Mouse (Mus musculus): ENCODE results near the gene Clip1. TPM values are rescaled to one million over a fixed set of nuclear protein-coding genes. Genes with fewer than 3 reads are reported as not detected.

Gene Clip1
- polyA plus RNA-seq, 1 experiment from 2014 or later, result 35.7 TPM

DNA sequence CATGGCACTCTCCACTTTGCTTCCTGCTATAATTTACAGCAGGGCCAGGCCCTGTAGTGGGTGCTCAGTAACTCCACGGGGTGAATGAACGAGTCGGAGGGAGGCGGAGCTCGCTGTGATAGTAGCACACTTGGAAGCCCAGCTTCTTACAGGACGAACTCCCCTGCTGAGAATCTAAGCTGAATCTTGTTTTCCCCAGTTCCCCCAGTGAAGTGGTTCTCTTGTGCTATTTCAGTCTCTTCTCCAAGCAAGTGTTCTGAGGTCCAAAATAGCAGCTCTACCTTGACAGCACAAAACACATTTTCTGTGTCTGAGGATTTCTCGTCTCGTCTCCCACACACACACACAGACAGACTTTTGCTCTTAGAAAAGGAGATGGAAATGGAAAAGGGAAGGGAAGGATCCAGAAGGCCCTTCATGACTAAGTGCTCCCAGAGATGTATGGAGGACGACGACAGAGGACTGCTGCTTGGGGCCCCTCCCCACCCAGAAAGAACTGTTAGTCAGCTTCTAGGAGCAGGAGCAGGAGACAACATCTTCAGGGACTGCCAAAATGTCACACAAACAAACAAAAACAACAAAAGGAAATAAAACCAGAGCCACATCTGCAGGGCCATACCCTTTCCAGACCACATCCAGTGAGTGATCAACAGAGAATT lies 90.7 kb downstream of the Clip1 start:
- Histone ChIP-seq H3K4me2 (ENCODE audit: low read depth, low read length) (no peak overlapping the region), H3K27me3 (ENCODE audit: control insufficient read depth, insufficient read depth, low read depth, low read length) (no peaks in the 10 kb centered on the region), H3K27ac (ENCODE audit: low read length) (no peak overlapping the region), H3K4me1 (replicated peaks; ENCODE audit: control insufficient read depth, insufficient read depth, low read length) (no peaks in the 10 kb centered on the region), H3K4me3 (ENCODE audit: low read length) (no peak overlapping the region), H3K9ac (ENCODE audit: low read length) (no peak overlapping the region), H3K9me3 (ENCODE audit: control insufficient read depth, low read length) (no peaks in the 10 kb centered on the region), H3K36me3 (ENCODE audit: control insufficient read depth, insufficient read depth, low read length) (peaks cover 9% of the 10 kb centered on the region)
- 79% methylated on average over 10 of the region's 10 CpGs for whole genome bisulfite sequencing
- ATAC-seq (ENCODE audit: low read depth), result no peak

DNA sequence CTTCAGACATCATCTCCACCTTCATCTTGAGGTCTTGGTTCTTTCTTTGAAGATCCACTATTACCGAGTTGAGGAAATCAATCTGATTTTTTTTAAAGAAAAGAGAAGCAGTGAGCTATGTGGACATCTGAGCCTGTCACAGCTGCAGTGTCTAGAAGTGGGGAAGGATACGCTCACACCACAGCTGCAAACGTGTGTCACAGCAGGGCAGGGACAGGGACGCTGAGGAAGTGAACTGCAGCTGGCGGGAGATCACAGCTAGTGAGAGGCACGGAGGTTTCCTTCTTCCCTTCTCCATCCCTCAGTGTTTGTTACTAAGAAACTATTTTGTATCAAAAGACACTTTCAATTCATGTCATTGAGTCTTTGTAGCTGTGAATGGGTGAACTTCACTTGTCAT lies 104.4 kb downstream of the Clip1 start:
- Histone ChIP-seq H3K4me1 (replicated peaks; ENCODE audit: control insufficient read depth, insufficient read depth, low read length) (no peaks in the 10 kb centered on the region), H3K4me2 (ENCODE audit: low read depth, low read length) (no peak overlapping the region), H3K9ac (ENCODE audit: low read length) (no peak overlapping the region), H3K27ac (ENCODE audit: low read length) (no peak overlapping the region), H3K9me3 (ENCODE audit: control insufficient read depth, low read length) (no peaks in the 10 kb centered on the region), H3K27me3 (ENCODE audit: control insufficient read depth, insufficient read depth, low read depth, low read length) (no peaks in the 10 kb centered on the region), H3K4me3 (ENCODE audit: low read length) (no peak overlapping the region), H3K36me3 (ENCODE audit: control insufficient read depth, insufficient read depth, low read length) (peaks cover 19% of the 10 kb centered on the region)
- 83% methylated on average over 6 of the region's 6 CpGs for WGBS
- ATAC-seq (ENCODE audit: low read depth), result no peak

DNA sequence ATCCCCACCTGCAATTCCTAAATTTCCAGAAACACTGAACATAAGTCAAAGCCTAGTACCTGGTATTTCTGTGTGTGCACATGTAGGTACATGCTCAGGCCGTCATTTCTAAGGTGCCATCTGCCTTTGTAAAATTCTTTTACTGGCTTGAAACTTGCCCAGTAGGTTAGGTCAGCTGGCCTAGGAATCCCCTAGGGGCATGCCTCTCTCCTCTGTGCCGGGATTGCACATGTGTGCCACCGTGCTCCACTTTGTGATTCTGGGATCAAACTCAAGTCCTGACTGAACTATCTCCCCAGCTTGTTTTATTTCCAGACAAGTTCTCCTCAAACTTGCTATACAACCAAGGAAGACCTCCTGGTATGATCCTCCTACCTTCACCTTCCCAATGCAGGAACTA lies 107.7 kb downstream of the Clip1 start:
- Histone ChIP-seq H3K27me3 (ENCODE audit: control insufficient read depth, insufficient read depth, low read depth, low read length) (no peaks in the 10 kb centered on the region), H3K27ac (ENCODE audit: low read length) (no peak overlapping the region), H3K9ac (ENCODE audit: low read length) (no peak overlapping the region), H3K4me1 (replicated peaks; ENCODE audit: control insufficient read depth, insufficient read depth, low read length) (peaks cover 4% of the 10 kb centered on the region; the same call in 1 of the 2 replicates), H3K36me3 (ENCODE audit: control insufficient read depth, insufficient read depth, low read length) (peaks cover 11% of the 10 kb centered on the region), H3K9me3 (ENCODE audit: control insufficient read depth, low read length) (no peaks in the 10 kb centered on the region), H3K4me2 (ENCODE audit: low read depth, low read length) (no peak overlapping the region), H3K4me3 (ENCODE audit: low read length) (no peak overlapping the region)
- no peak for ATAC-seq (ENCODE audit: low read depth)
- 87% methylated on average over 3 of the region's 3 CpGs for WGBS

DNA sequence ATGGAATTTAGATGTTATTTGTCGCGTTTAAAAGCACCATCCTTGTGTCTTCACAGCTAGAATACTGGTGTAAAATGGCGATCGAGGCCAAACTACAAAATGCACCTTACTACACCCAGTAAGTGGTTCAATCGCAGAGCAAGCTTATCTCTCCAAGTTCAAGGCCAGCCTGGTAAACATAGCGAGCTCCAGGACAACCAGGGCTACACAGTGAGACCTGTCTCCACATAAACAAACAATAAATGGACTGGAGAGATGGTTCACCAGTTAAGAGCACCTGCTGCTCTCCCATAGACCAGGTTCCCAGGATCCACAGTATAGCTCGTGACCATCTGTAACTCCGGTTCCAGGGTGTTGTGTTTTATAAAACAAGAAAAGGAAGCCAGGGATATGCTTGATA lies 111.1 kb downstream of the Clip1 start:
- Histone ChIP-seq H3K27ac (ENCODE audit: low read length) (no peak overlapping the region), H3K4me2 (ENCODE audit: low read depth, low read length) (peak overlapping the region; percentile 96), H3K36me3 (ENCODE audit: control insufficient read depth, insufficient read depth, low read length) (peaks cover 7% of the 10 kb centered on the region), H3K4me3 (ENCODE audit: low read length) (peak overlapping the region; percentile 92), H3K4me1 (replicated peaks; ENCODE audit: control insufficient read depth, insufficient read depth, low read length) (peaks cover 6% of the 10 kb centered on the region; the same call in 1 of the 2 replicates), H3K27me3 (ENCODE audit: control insufficient read depth, insufficient read depth, low read depth, low read length) (no peaks in the 10 kb centered on the region), H3K9me3 (ENCODE audit: control insufficient read depth, low read length) (no peaks in the 10 kb centered on the region), H3K9ac (ENCODE audit: low read length) (no peak overlapping the region)
- ATAC-seq (ENCODE audit: low read depth), result peak; percentile 29
- 59% methylated on average over 8 of the region's 8 CpGs for WGBS

DNA sequence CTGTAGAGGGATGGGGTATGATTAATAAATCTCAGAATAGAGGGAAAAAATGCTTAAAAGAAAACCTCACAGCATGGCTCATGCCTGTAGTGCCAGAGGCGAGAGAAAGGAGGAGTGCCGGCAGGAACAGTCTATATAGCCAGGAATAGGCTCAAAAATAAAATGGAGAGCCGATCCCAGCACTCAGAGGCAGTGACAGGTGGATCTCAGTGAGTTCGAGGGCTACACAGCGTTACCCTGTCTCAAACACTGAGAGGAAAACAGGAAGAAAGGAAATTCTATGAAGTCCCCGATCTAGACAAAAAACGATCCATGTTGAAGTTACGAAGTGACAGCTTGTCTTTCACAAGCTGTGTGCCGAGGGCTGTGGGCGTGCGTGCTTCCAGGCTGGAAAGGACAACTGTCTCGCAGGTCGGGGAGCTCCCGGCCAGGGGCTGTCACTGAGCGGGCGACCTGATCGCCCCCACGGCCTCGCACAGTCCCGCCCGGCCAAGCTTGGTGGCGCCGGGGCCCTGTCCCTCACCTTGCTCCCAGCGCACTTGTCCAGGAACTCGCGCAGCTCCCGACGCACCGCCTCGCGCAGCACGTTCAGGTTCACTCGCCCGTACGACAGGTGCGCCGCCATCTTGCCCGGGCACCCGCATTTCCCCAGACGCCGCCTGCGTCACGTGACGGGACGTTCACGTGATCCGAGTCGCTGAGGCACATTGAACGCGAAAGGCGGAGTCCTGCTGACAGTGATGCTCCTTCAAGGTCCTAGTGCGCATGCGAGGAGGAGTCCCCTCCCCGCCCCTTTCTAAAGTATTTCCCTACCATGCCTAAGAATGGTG lies 111.8 kb downstream of the Clip1 start, which contains the start of gene Vps33a:
TSS of gene Vps33a (minus strand) at position 682 of the 830 bp plus-strand sequence.
- Histone ChIP-seq H3K4me3 (ENCODE audit: low read length) (peak within 1 kb of the TSS; percentile 92), H3K4me1 (replicated peaks; ENCODE audit: control insufficient read depth, insufficient read depth, low read length) (peaks cover 6% of the 10 kb centered on the region; the same call in 1 of the 2 replicates), H3K4me2 (ENCODE audit: low read depth, low read length) (peak within 1 kb of the TSS; percentile 96), H3K27ac (ENCODE audit: low read length) (peak within 1 kb of the TSS; percentile 65), H3K27me3 (ENCODE audit: control insufficient read depth, insufficient read depth, low read depth, low read length) (no peaks in the 10 kb centered on the region), H3K9me3 (ENCODE audit: control insufficient read depth, low read length) (no peaks in the 10 kb centered on the region), H3K36me3 (ENCODE audit: control insufficient read depth, insufficient read depth, low read length) (peaks cover 7% of the 10 kb centered on the region), H3K9ac (ENCODE audit: low read length) (peak within 1 kb of the TSS; percentile 86)
- ATAC-seq (ENCODE audit: low read depth), result peak; percentile 97
- WGBS, result under 1% methylated on average over 54 of the region's 54 CpGs

DNA sequence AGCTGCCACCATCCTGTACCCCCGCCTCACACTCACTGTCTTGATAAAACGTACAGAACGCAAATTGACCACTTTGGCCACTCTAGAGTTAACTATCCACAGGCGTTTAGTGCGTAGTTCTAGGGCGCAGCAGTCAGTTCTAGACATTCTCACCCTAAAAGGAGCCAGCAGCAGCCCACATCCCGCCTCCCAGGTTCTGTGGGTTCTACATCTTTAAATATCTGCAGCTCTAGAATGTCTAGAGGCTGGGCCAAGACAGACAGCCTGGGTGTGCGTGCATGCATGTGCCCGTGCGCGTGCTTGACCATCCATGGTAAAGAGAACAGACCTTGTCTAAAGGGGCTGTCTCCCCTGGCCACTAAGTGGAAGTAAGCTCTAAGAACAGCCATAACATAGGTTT lies 123.3 kb downstream of the Clip1 start:
- no peak for ATAC-seq (ENCODE audit: low read depth)
- H3K27ac ChIP-seq (ENCODE audit: low read length), result no peak overlapping the region
- H3K4me1 ChIP-seq (replicated peaks; ENCODE audit: control insufficient read depth, insufficient read depth, low read length), result no peaks in the 10 kb centered on the region
- H3K9ac ChIP-seq (ENCODE audit: low read length), result no peak overlapping the region
- H3K4me2 ChIP-seq (ENCODE audit: low read depth, low read length), result no peak overlapping the region
- no peaks in the 10 kb centered on the region for H3K27me3 ChIP-seq (ENCODE audit: control insufficient read depth, insufficient read depth, low read depth, low read length)
- 91% methylated on average over 11 of the region's 11 CpGs for WGBS
- no peak overlapping the region for H3K4me3 ChIP-seq (ENCODE audit: low read length)
- no peaks in the 10 kb centered on the region for H3K9me3 ChIP-seq (ENCODE audit: control insufficient read depth, low read length)
- H3K36me3 ChIP-seq (ENCODE audit: control insufficient read depth, insufficient read depth, low read length), result peaks cover 23% of the 10 kb centered on the region

DNA sequence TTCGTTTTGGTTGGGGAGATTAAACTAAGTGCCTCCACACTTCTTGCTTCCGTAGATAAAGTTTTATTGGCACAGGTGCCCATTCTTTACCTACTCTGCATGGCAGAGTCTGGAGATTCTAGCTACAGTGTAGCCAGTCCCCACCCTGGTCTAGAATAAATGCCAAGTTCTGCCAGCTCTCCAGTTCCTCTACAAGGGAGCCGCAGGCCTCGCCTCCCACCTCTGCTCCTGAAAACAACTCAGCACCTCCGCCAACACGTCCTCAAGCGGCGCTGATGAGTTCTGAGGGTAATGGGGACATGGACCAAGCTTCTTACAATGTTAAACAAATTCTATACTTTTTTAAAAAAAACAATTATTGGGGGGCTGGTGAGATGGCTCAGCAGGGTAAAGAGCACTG lies 124.8 kb downstream of the Clip1 start:
- no peak for ATAC-seq (ENCODE audit: low read depth)
- Histone ChIP-seq H3K27ac (ENCODE audit: low read length) (no peak overlapping the region), H3K4me1 (replicated peaks; ENCODE audit: control insufficient read depth, insufficient read depth, low read length) (no peaks in the 10 kb centered on the region), H3K9ac (ENCODE audit: low read length) (no peak overlapping the region), H3K27me3 (ENCODE audit: control insufficient read depth, insufficient read depth, low read depth, low read length) (no peaks in the 10 kb centered on the region), H3K36me3 (ENCODE audit: control insufficient read depth, insufficient read depth, low read length) (peaks cover 17% of the 10 kb centered on the region), H3K4me2 (ENCODE audit: low read depth, low read length) (no peak overlapping the region), H3K4me3 (ENCODE audit: low read length) (no peak overlapping the region), H3K9me3 (ENCODE audit: control insufficient read depth, low read length) (no peaks in the 10 kb centered on the region)
- WGBS, result 89% methylated on average over 8 of the region's 8 CpGs

DNA sequence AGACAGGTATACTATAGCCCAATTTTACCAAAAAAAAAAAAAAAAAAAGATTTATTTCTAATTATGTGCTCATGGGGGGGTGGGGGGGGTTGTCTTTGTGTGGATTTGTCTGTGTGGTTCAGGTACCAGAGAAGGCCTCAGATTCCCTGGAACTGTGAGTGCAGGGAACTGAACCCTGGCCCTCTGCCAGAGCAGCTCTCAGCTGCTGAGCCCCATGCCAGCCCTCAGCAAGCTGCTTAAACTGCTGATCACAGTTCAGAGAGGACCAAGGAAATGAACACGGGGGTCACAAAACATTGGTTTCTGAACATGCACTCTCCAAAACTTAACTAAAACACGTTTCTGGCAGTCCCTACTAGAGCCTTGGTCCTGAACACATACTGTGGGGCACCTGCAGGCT lies 128.0 kb downstream of the Clip1 start:
- no peak for ATAC-seq (ENCODE audit: low read depth)
- H3K27me3 ChIP-seq (ENCODE audit: control insufficient read depth, insufficient read depth, low read depth, low read length), result no peaks in the 10 kb centered on the region
- WGBS, result 58% methylated on average over 2 of the region's 2 CpGs
- no peak overlapping the region for H3K27ac ChIP-seq (ENCODE audit: low read length)
- H3K4me1 ChIP-seq (replicated peaks; ENCODE audit: control insufficient read depth, insufficient read depth, low read length), result no peaks in the 10 kb centered on the region
- H3K36me3 ChIP-seq (ENCODE audit: control insufficient read depth, insufficient read depth, low read length), result peaks cover 14% of the 10 kb centered on the region
- no peaks in the 10 kb centered on the region for H3K9me3 ChIP-seq (ENCODE audit: control insufficient read depth, low read length)
- H3K9ac ChIP-seq (ENCODE audit: low read length), result no peak overlapping the region
- H3K4me2 ChIP-seq (ENCODE audit: low read depth, low read length), result no peak overlapping the region
- no peak overlapping the region for H3K4me3 ChIP-seq (ENCODE audit: low read length)

DNA sequence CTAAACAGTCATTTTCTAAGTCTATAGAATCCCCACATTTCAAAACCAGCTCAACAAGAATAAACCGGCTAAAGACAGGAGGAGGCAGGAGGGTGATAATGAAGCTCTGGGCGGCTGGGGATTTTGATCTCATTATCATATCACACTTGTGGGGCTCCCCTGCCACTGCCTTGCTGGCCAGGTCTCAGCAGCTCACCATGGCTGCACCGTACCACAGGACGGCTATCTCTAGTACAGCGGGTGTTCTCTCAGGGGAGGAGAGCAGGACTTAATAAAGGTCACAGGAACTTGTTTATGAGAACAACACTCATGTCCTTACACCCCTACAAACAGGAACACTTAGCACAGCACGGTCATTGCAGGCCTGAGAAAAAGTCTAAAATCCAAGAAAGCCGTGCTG lies 128.7 kb downstream of the Clip1 start:
- H3K27me3 ChIP-seq (ENCODE audit: control insufficient read depth, insufficient read depth, low read depth, low read length), result no peaks in the 10 kb centered on the region
- H3K4me3 ChIP-seq (ENCODE audit: low read length), result no peak overlapping the region
- H3K9ac ChIP-seq (ENCODE audit: low read length), result no peak overlapping the region
- no peaks in the 10 kb centered on the region for H3K9me3 ChIP-seq (ENCODE audit: control insufficient read depth, low read length)
- H3K27ac ChIP-seq (ENCODE audit: low read length), result no peak overlapping the region
- 88% methylated on average over 7 of the region's 7 CpGs for whole genome bisulfite sequencing
- H3K36me3 ChIP-seq (ENCODE audit: control insufficient read depth, insufficient read depth, low read length), result peaks cover 12% of the 10 kb centered on the region
- ATAC-seq (ENCODE audit: low read depth), result no peak
- no peaks in the 10 kb centered on the region for H3K4me1 ChIP-seq (replicated peaks; ENCODE audit: control insufficient read depth, insufficient read depth, low read length)
- H3K4me2 ChIP-seq (ENCODE audit: low read depth, low read length), result no peak overlapping the region
